12 mouse cellular contexts compared by ENCODE assay signal in the genomic region with DNA sequence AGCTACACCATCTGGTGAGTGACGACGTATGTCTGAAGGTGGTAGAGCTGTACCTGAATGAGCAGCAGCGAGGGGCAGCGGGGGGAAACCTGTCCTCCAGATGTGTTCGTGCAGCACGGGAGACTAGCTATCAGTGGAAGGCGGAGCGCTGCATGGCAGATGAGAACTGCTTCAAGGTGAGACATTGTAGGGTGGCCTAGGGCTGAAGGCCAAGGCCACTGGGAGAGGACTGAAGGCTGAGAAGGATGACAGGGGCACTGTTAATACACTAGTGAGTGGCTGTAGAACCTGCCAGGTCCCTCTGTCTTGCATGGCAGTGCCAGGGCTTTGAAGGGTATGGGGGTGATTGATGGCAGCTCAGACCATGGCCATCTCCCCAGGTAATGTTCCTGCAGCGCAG. TPM values are rescaled to one million over a fixed set of nuclear protein-coding genes. Genes with fewer than 3 reads are reported as not detected.
DNase-seq lines count a peak whose midpoint lies in the region; ATAC-seq and TF ChIP-seq lines count a peak whose summit lies in the region.
"Had no signal": no experiment of that assay in that cellular context is flagged by ENCODE, and none has a peak within 500 bp of the region (broad histone marks: within the 10 kb centered on the region; RNA-seq: fewer than 3 reads in every experiment).

No protein-coding gene starts in this region.

- DNase-seq in adrenal gland, postnatal 4 days (ENCODE audit: low spot score in 2 of 2), result peak; percentile 2 to 3
- DNase-seq in adrenal gland, postnatal 10 days, result no peak
- peak; percentile 3 for DNase-seq in heart, postnatal 4 days
- DNase-seq in lung, adult 2 months, result peak; percentile 0
- no peak for DNase-seq in lung, postnatal 36 days
- DNase-seq in urinary bladder, postnatal 4 days (ENCODE audit: low spot score in 2 of 2), result peak; percentile 13 to 46
- no peak for DNase-seq in urinary bladder, postnatal 25 days (ENCODE audit: low spot score)

- no peaks in the 10 kb centered on the region for H3K9me3 ChIP-seq in heart, embryonic 11.5 days (replicated peaks; ENCODE audit: control insufficient read depth, low read length)
- H3K9me3 ChIP-seq: heart, embryonic 15.5 days; limb, embryonic 12.5 days; midbrain, embryonic 12.5 days had no signal

- H3K27me3 ChIP-seq in heart, embryonic 11.5 days (ENCODE audit: control insufficient read depth, insufficient read depth, low read length), result no peaks in the 10 kb centered on the region
- H3K27me3 ChIP-seq: heart, embryonic 15.5 days; limb, embryonic 12.5 days; midbrain, embryonic 12.5 days had no signal

- H3K4me3 ChIP-seq in heart, embryonic 11.5 days (ENCODE audit: low read depth, low read length), result no peak overlapping the region
- H3K4me3 ChIP-seq in lung, adult 2 months (replicated peaks; ENCODE audit: extremely low read depth, low read depth, low read length), result no peak overlapping the region
- H3K4me3 ChIP-seq: heart, embryonic 15.5 days; limb, embryonic 12.5 days; midbrain, embryonic 12.5 days had no signal

- 95% methylated on average over 9 of the region's 9 CpGs for WGBS in heart, embryonic 11.5 days (ENCODE audit: insufficient replicate concordance)
- 96% methylated on average over 9 of the region's 9 CpGs for WGBS in lung, adult 2 months

- no peak overlapping the region for H3K27ac ChIP-seq in heart, embryonic 11.5 days (ENCODE audit: low read depth, low read length)
- H3K27ac ChIP-seq: heart, embryonic 15.5 days; limb, embryonic 12.5 days; midbrain, embryonic 12.5 days had no signal

- ATAC-seq in heart, embryonic 11.5 days (replicated peaks; ENCODE audit: insufficient number of reproducible peaks, low FRiP score, low TSS enrichment), result no peak
- ATAC-seq: activated CD4-positive, CD25-positive, alpha-beta regulatory T cell, adult 4 months had no signal

- H3K36me3 ChIP-seq in heart, embryonic 11.5 days (ENCODE audit: control insufficient read depth, insufficient read depth, low read length), result peaks cover 53% of the 10 kb centered on the region

- no peaks in the 10 kb centered on the region for H3K4me1 ChIP-seq in heart, embryonic 11.5 days (ENCODE audit: control insufficient read depth, insufficient read depth, low read length)
- H3K4me1 ChIP-seq in lung, adult 2 months (ENCODE audit: control insufficient read depth, insufficient read depth, low read length), result no peaks in the 10 kb centered on the region
- H3K4me1 ChIP-seq: heart, embryonic 15.5 days; limb, embryonic 12.5 days; midbrain, embryonic 12.5 days had no signal

- no peak for TF ChIP-seq POLR2A in lung, adult 2 months (IDR thresholded peaks at IDR 0.05; ENCODE audit: borderline replicate concordance, extremely low read depth, low read depth, low read length)

- TF ChIP-seq CTCF in lung, adult 2 months (IDR thresholded peaks at IDR 0.05; ENCODE audit: insufficient read depth, low read length), result no peak

- H3K9ac ChIP-seq in heart, embryonic 11.5 days (ENCODE audit: low read depth, low read length), result no peak overlapping the region
- H3K9ac ChIP-seq: heart, embryonic 15.5 days; limb, embryonic 12.5 days; midbrain, embryonic 12.5 days had no signal

- H3K4me2 ChIP-seq in heart, embryonic 11.5 days, result no peak overlapping the region
- H3K4me2 ChIP-seq: heart, embryonic 15.5 days; limb, embryonic 12.5 days; midbrain, embryonic 12.5 days had no signal

RNA-seq across cellular contexts. Expression of a gene that starts 8.5 kb away (rescaled TPM):
- 1 to 10 TPM; 3.0 to 4.2 TPM for total RNA-seq in adrenal gland, postnatal 4 days (2021)
- total RNA-seq in adrenal gland, postnatal 10 days (2021), result 1 to 10 TPM; 3.2 to 6.1 TPM
- total RNA-seq in heart, postnatal 4 days (2021), result 1 to 10 TPM; 3.5 TPM
- polyA plus RNA-seq in heart, embryonic 11.5 days (2014; fragmentation: Nextera tagmentation; extraction: Ambion mirVana), result 1.2 and 1.3 TPM in 2 replicates
- polyA plus RNA-seq in lung, adult 2 months (2012; rRNA removed), result 1.9 and 2.1 TPM in 2 replicates

RNA-seq across cellular contexts. Expression of a gene that starts 30.1 kb away (rescaled TPM):
- 100 to 1,000 TPM; 262 to 266 TPM for total RNA-seq in adrenal gland, postnatal 4 days (2021)
- total RNA-seq in adrenal gland, postnatal 10 days (2021), result 100 to 1,000 TPM; 186 to 194 TPM
- 100 to 1,000 TPM; 133 to 135 TPM for total RNA-seq in heart, postnatal 4 days (2021)
- 152 and 153 TPM in 2 replicates for polyA plus RNA-seq in heart, embryonic 11.5 days (2014; fragmentation: Nextera tagmentation; extraction: Ambion mirVana)
- polyA plus RNA-seq in lung, adult 2 months (2012; rRNA removed), result 89.9 and 108 TPM in 2 replicates

Comparison
In these comparisons a context has a peak if more than half of its experiments do, and no peak if none do; other contexts are left out.
1. DNase-seq: peak in adrenal gland, postnatal 4 days (2 of 2), heart, postnatal 4 days (single experiment), lung, adult 2 months (single experiment) and urinary bladder, postnatal 4 days (2 of 2); none in adrenal gland, postnatal 10 days (single experiment), lung, postnatal 36 days (single experiment) and urinary bladder, postnatal 25 days (single experiment).